Mouse (Mus musculus): ENCODE results near the gene Gm49378. TPM values are rescaled to one million over a fixed set of nuclear protein-coding genes. Genes with fewer than 3 reads are reported as not detected.

Gene Gm49378
- total RNA-seq, 2 experiments from 2014 or later: 4.0 to 4.1 TPM

GRCm38 (mm10) chr14:55634874-55635522 lies 2.7 kb downstream of the Gm49378 start:
- peak; percentile 67 for DNase-seq
- intact Hi-C loops (cut with DNase I): no loop called here

GRCm38 (mm10) chr14:55629312-55629711 lies 8.4 kb downstream of the Gm49378 start:
- intact Hi-C loops (cut with DNase I): no loop called here

GRCm38 (mm10) chr14:55628077-55628827 lies 9.4 kb downstream of the Gm49378 start:
- intact Hi-C loops (cut with DNase I): no loop called here
- DNase-seq: no peak

More at GRCm38 (mm10) chr14:55629312-55629711, 8.4 kb downstream of the Gm49378 start:
- peak; percentile 29 for DNase-seq

GRCm38 (mm10) chr14:55618486-55619195 lies 19.1 kb downstream of the Gm49378 start:
- intact Hi-C loops (cut with DNase I): no loop called here
- no peak for DNase-seq

GRCm38 (mm10) chr14:55617822-55618221 lies 19.9 kb downstream of the Gm49378 start, which contains the start of gene Rec8:
Gene Rec8 (plus strand): TSS chr14:55618037.
- peak; percentile 45 for DNase-seq
- intact Hi-C loops (cut with DNase I): no loop called here

- DNase-seq: no peak
- intact Hi-C loops (cut with DNase I): no loop called here
Observed at GRCm38 (mm10) chr14:55616844-55617243, 20.9 kb downstream of the Gm49378 start.

GRCm38 (mm10) chr14:55615876-55616275 lies 21.8 kb downstream of the Gm49378 start:
- DNase-seq: no peak
- intact Hi-C loops (cut with DNase I): no loop called here

- DNase-seq: no peak
- intact Hi-C loops (cut with DNase I): no loop called here
Observed at GRCm38 (mm10) chr14:55614565-55615178, 23.0 kb downstream of the Gm49378 start.

- no peak for DNase-seq
- intact Hi-C loops (cut with DNase I): no loop called here
Observed at GRCm38 (mm10) chr14:55613346-55613745, 24.3 kb downstream of the Gm49378 start.

- no peak for DNase-seq
- intact Hi-C loops (cut with DNase I): no loop called here
Observed at GRCm38 (mm10) chr14:55608339-55608738, 29.4 kb downstream of the Gm49378 start.

- intact Hi-C loops (cut with DNase I): no loop called here
- no peak for DNase-seq
Observed at GRCm38 (mm10) chr14:55605743-55606459, 31.8 kb downstream of the Gm49378 start.

- intact Hi-C loops (cut with DNase I): no loop called here
- DNase-seq: no peak
Observed at GRCm38 (mm10) chr14:55604823-55605222, 32.9 kb downstream of the Gm49378 start.

GRCm38 (mm10) chr14:55603633-55604576 lies 33.8 kb downstream of the Gm49378 start:
- peak; percentile 85 for DNase-seq
- intact Hi-C loops (cut with DNase I): no loop called here

- intact Hi-C loops (cut with DNase I): no loop called here
- DNase-seq: no peak
Observed at GRCm38 (mm10) chr14:55603271-55603632, 34.4 kb downstream of the Gm49378 start, which contains the start of gene Irf9. Gene Irf9 (plus strand): TSS chr14:55603571.

- intact Hi-C loops (cut with DNase I): no loop called here
Observed at GRCm38 (mm10) chr14:55598521-55599390, 38.9 kb downstream of the Gm49378 start.

GRCm38 (mm10) chr14:55596036-55596690 lies 41.5 kb downstream of the Gm49378 start:
- peak; percentile 48 for DNase-seq
- intact Hi-C loops (cut with DNase I): no loop called here

More at GRCm38 (mm10) chr14:55598521-55599390, 38.9 kb downstream of the Gm49378 start:
- no peak for DNase-seq

GRCm38 (mm10) chr14:55592226-55592625 lies 45.5 kb downstream of the Gm49378 start:
- intact Hi-C loops (cut with DNase I): no loop called here

More at GRCm38 (mm10) chr14:55592226-55592625, 45.5 kb downstream of the Gm49378 start:
- no peak for DNase-seq
